Mouse (Mus musculus): Measurements from ENCODE around the gene CK137956. TPM values are rescaled to one million over a fixed set of nuclear protein-coding genes. Genes with fewer than 3 reads are reported as not detected.

Gene CK137956
- total RNA-seq, 2 experiments from 2014 or later = 0.67 to 0.74 TPM

- DNase-seq (ENCODE audit: low spot score in 2 of 2) = no peak
- no peak for TF ChIP-seq CTCF (conservative IDR thresholded peaks at IDR 0.05)
- Histone ChIP-seq H3K27ac (no peak overlapping the region), H3K4me3 (no peak overlapping the region)
These were observed 13.7 kb upstream of the CK137956 start for GRCm38 (mm10) chr4:127984426-127984825.

GRCm38 (mm10) chr4:127981125-127981524 is 10.4 kb upstream of the CK137956 start:
- no peak for DNase-seq (ENCODE audit: low spot score in 2 of 2)
- Histone ChIP-seq H3K4me3 (no peak overlapping the region), H3K27ac (no peak overlapping the region)
- TF ChIP-seq CTCF (conservative IDR thresholded peaks at IDR 0.05) = no peak

GRCm38 (mm10) chr4:127972976-127973375 is 2.2 kb upstream of the CK137956 start:
- no peak for TF ChIP-seq CTCF (conservative IDR thresholded peaks at IDR 0.05)
- Histone ChIP-seq H3K4me3 (no peak overlapping the region), H3K27ac (no peak overlapping the region)
- DNase-seq (ENCODE audit: low spot score in 2 of 2) = no peak

- TF ChIP-seq CTCF (conservative IDR thresholded peaks at IDR 0.05) = peak; percentile 77
- Histone ChIP-seq H3K4me3 (no peak overlapping the region), H3K27ac (no peak overlapping the region)
- no peak for DNase-seq (ENCODE audit: low spot score in 2 of 2)
These were observed 731 bp downstream of the CK137956 start for GRCm38 (mm10) chr4:127970018-127970421.

- TF ChIP-seq CTCF (conservative IDR thresholded peaks at IDR 0.05) = no peak
- DNase-seq (ENCODE audit: low spot score in 2 of 2) = no peak
- no peak overlapping the region for H3K27ac ChIP-seq
- no peak overlapping the region for H3K4me3 ChIP-seq
These were observed 1.6 kb downstream of the CK137956 start for GRCm38 (mm10) chr4:127969101-127969500.

GRCm38 (mm10) chr4:127953006-127953710 is 17.6 kb downstream of the CK137956 start:
- Histone ChIP-seq H3K4me3 (no peak overlapping the region), H3K27ac (no peak overlapping the region)
- TF ChIP-seq CTCF (conservative IDR thresholded peaks at IDR 0.05) = no peak
- DNase-seq (ENCODE audit: low spot score in 2 of 2) = no peak

- TF ChIP-seq CTCF (conservative IDR thresholded peaks at IDR 0.05) = no peak
- DNase-seq (ENCODE audit: low spot score in 2 of 2) = no peak
- H3K27ac ChIP-seq = no peak overlapping the region
These were observed 23.1 kb downstream of the CK137956 start for GRCm38 (mm10) chr4:127947696-127948095.

GRCm38 (mm10) chr4:127937474-127937873 is 33.3 kb downstream of the CK137956 start:
- H3K4me3 ChIP-seq = no peak overlapping the region
- TF ChIP-seq CTCF (conservative IDR thresholded peaks at IDR 0.05) = no peak
- no peak for DNase-seq (ENCODE audit: low spot score in 2 of 2)
- H3K27ac ChIP-seq = no peak overlapping the region

More at GRCm38 (mm10) chr4:127947696-127948095, 23.1 kb downstream of the CK137956 start:
- no peak overlapping the region for H3K4me3 ChIP-seq

- peak; percentile 11 to 18 for DNase-seq (ENCODE audit: low spot score in 2 of 2)
- Histone ChIP-seq H3K4me3 (no peak overlapping the region), H3K27ac (no peak overlapping the region)
- peak; percentile 96 for TF ChIP-seq CTCF (conservative IDR thresholded peaks at IDR 0.05)
These were observed 35.4 kb downstream of the CK137956 start for GRCm38 (mm10) chr4:127935369-127935768.

GRCm38 (mm10) chr4:127913551-127913950 is 57.2 kb downstream of the CK137956 start:
- DNase-seq (ENCODE audit: low spot score in 2 of 2) = no peak
- TF ChIP-seq CTCF (conservative IDR thresholded peaks at IDR 0.05) = no peak
- no peak overlapping the region for H3K4me3 ChIP-seq

GRCm38 (mm10) chr4:127907151-127907550 is 63.6 kb downstream of the CK137956 start:
- Histone ChIP-seq H3K27ac (no peak overlapping the region), H3K4me3 (no peak overlapping the region)
- peak; percentile 15 to 16 for DNase-seq (ENCODE audit: low spot score in 2 of 2)
- no peak for TF ChIP-seq CTCF (conservative IDR thresholded peaks at IDR 0.05)

More at GRCm38 (mm10) chr4:127913551-127913950, 57.2 kb downstream of the CK137956 start:
- no peak overlapping the region for H3K27ac ChIP-seq

- Histone ChIP-seq H3K27ac (no peak overlapping the region), H3K4me3 (no peak overlapping the region)
- no peak for DNase-seq (ENCODE audit: low spot score in 2 of 2)
- no peak for TF ChIP-seq CTCF (conservative IDR thresholded peaks at IDR 0.05)
These were observed 66.8 kb downstream of the CK137956 start for GRCm38 (mm10) chr4:127903954-127904353.

GRCm38 (mm10) chr4:127900893-127901456 is 69.8 kb downstream of the CK137956 start:
- TF ChIP-seq CTCF (conservative IDR thresholded peaks at IDR 0.05) = no peak
- no peak for DNase-seq (ENCODE audit: low spot score in 2 of 2)
- no peak overlapping the region for H3K27ac ChIP-seq
- H3K4me3 ChIP-seq = no peak overlapping the region

GRCm38 (mm10) chr4:127889071-127889470 is 81.7 kb downstream of the CK137956 start:
- Histone ChIP-seq H3K4me3 (no peak overlapping the region), H3K27ac (no peak overlapping the region)
- TF ChIP-seq CTCF (conservative IDR thresholded peaks at IDR 0.05) = no peak
- no peak for DNase-seq (ENCODE audit: low spot score in 2 of 2)

Data from layer of hippocampus, adult 2 months (tissue).